Mouse (Mus musculus) heart, postnatal 14 days (tissue): ENCODE measurements around the gene Tmem161a. TPM values are rescaled to one million over a fixed set of nuclear protein-coding genes. Genes with fewer than 3 reads are reported as not detected.

Experiments
- total RNA-seq, 2 experiments: library from RNA; stranded (reverse); gene quantifications; 2 replicates each; pipeline ENCODE4 v1.2.3; 2021

The Tmem161a gene
- total RNA-seq, 2 experiments from 2014 or later: 91.7 to 99.4 TPM

Other genes with a start within 250 kb of the Tmem161a start
- 10 to 100 TPM; 41.7 to 41.9 TPM for gene Gatad2a, start 176.0 kb upstream of the Tmem161a start, total RNA-seq
- 10 to 100 TPM; 39.3 to 40.3 TPM for gene Mau2, start 129.6 kb upstream of the Tmem161a start, total RNA-seq
- 10 to 100 TPM; 19.1 to 19.4 TPM for gene Sugp1, start 129.5 kb upstream of the Tmem161a start, total RNA-seq
- gene Tm6sf2, start 99.4 kb upstream of the Tmem161a start, total RNA-seq: 1 to 10 TPM in 1 of 2 experiments, under 1 TPM in 1; 0.46 to 1.5 TPM
- gene Hapln4, start 88.9 kb upstream of the Tmem161a start, total RNA-seq: not detected
- under 1 TPM; 0.02 to 0.07 TPM for gene Ncan, start 51.5 kb upstream of the Tmem161a start, total RNA-seq
- 1 to 10 TPM; 7.4 to 7.9 TPM for gene Nr2c2ap, start 41.0 kb upstream of the Tmem161a start, total RNA-seq
- gene Rfxank, start 33.2 kb upstream of the Tmem161a start, total RNA-seq: 10 to 100 TPM; 17.7 to 20.1 TPM
- 10 to 100 TPM; 25.8 to 31.3 TPM for gene Borcs8, start 32.9 kb upstream of the Tmem161a start, total RNA-seq
- gene Mef2b, start 32.6 kb upstream of the Tmem161a start, total RNA-seq: under 1 TPM in 1 of 2 experiments, not detected in 1; 0.37 TPM
- gene Slc25a42, start 39.9 kb downstream of the Tmem161a start, total RNA-seq: 10 to 100 TPM; 46.4 to 55.4 TPM
- gene Sugp2, start 61.9 kb downstream of the Tmem161a start, total RNA-seq: 10 to 100 TPM; 40.2 to 44.7 TPM
- gene Armc6, start 62.1 kb downstream of the Tmem161a start, total RNA-seq: 1 to 10 TPM; 6.6 to 9.7 TPM
- gene Homer3, start 110.5 kb downstream of the Tmem161a start, total RNA-seq: 10 to 100 TPM; 16.6 to 18.0 TPM
- gene Ddx49, start 130.1 kb downstream of the Tmem161a start, total RNA-seq: 10 to 100 TPM; 28.9 to 29.0 TPM
- gene Cope, start 130.2 kb downstream of the Tmem161a start, total RNA-seq: 100 to 1,000 TPM; 160 to 164 TPM
- gene Cers1, start 143.4 kb downstream of the Tmem161a start, total RNA-seq: under 1 TPM; 0.56 to 0.72 TPM
- not detected for gene Gdf1, start 157.5 kb downstream of the Tmem161a start, total RNA-seq
- 10 to 100 TPM; 41.3 to 44.0 TPM for gene Upf1, start 180.9 kb downstream of the Tmem161a start, total RNA-seq
- gene Comp, start 201.2 kb downstream of the Tmem161a start, total RNA-seq: 1 to 10 TPM; 2.4 to 3.8 TPM